Mouse (Mus musculus) myocyte (in vitro differentiated cells): ENCODE results near the gene Dbh. TPM values are rescaled to one million over a fixed set of nuclear protein-coding genes. Genes with fewer than 3 reads are reported as not detected.

ENCODE experiments used
- H3K27me3 ChIP-seq: one replicate; pipeline ENCODE4 v1.6.1; 2011; ENCODE audit not compliant: control insufficient read depth, insufficient read depth, insufficient read length
- H3K36me3 ChIP-seq: one replicate; pipeline ENCODE4 v1.6.1; 2011; ENCODE audit not compliant: control insufficient read depth, insufficient read depth
- H3K4me2 ChIP-seq: one replicate; pipeline ENCODE4 v1.6.1; 2011; ENCODE audit warnings: low read depth, control low read depth
- H3K4me3 ChIP-seq: one replicate; pipeline ENCODE4 v1.5.1; 2011; ENCODE audit warnings: mild to moderate bottlenecking, control low read depth, moderate library complexity
- H3K79me2 ChIP-seq: one replicate; pipeline ENCODE4 v1.6.1; 2011; ENCODE audit not compliant: control insufficient read depth, insufficient read depth
- H3ac ChIP-seq: one replicate; pipeline ENCODE4 v1.6.1; 2011; ENCODE audit not compliant: control insufficient read depth, insufficient read length
- CEBPB ChIP-seq: IDR thresholded peaks from 2 replicates; pipeline ENCODE4 v1.6.1; 2011; ENCODE audit warnings: mild to moderate bottlenecking, moderate library complexity; ENCODE audit not compliant: poor library complexity, insufficient read depth, severe bottlenecking
- E2F4 ChIP-seq: IDR thresholded peaks from one replicate; pipeline ENCODE4 v1.6.1; 2011; ENCODE audit warnings: mild to moderate bottlenecking, control low read depth, moderate library complexity; ENCODE audit not compliant: insufficient read depth
- MAX ChIP-seq: IDR thresholded peaks from one replicate; pipeline ENCODE4 v1.6.1; 2011; ENCODE audit warnings: low read depth, mild to moderate bottlenecking, control low read depth
- MYOD1 ChIP-seq, 3 experiments: IDR thresholded peaks; one replicate each; pipeline ENCODE4 v1.6.1; 2011; ENCODE audit warnings: control low read depth in 2 of 3, low read depth in 2 of 3, mild to moderate bottlenecking in 2 of 3, moderate library complexity in 1 of 3; ENCODE audit not compliant: insufficient read length in 2 of 3, control insufficient read depth in 1 of 3
- MYOG ChIP-seq, 3 experiments: IDR thresholded peaks; one replicate each; pipeline ENCODE4 v1.6.1; 2011; ENCODE audit warnings: control low read depth in 2 of 3, low read depth in 2 of 3, mild to moderate bottlenecking in 2 of 3; ENCODE audit not compliant: insufficient read length in 2 of 3, control insufficient read depth in 1 of 3, insufficient read depth in 1 of 3
- POLR2A ChIP-seq: IDR thresholded peaks from one replicate; pipeline ENCODE4 v1.6.1; 2011; ENCODE audit warnings: low read depth, mild to moderate bottlenecking, control low read depth, moderate library complexity; ENCODE audit not compliant: insufficient read length
- POLR2AphosphoS2 ChIP-seq: IDR thresholded peaks from one replicate; pipeline ENCODE4 v1.6.1; 2011; ENCODE audit warnings: low read depth, control low read depth; ENCODE audit not compliant: insufficient read length
- REST ChIP-seq: IDR thresholded peaks from one replicate; pipeline ENCODE4 v1.6.1; 2011; ENCODE audit warnings: mild to moderate bottlenecking, control low read depth, moderate library complexity; ENCODE audit not compliant: insufficient read depth, insufficient read length
- SRF ChIP-seq: IDR thresholded peaks from one replicate; pipeline ENCODE4 v1.6.1; 2011; ENCODE audit warnings: low read depth; ENCODE audit not compliant: control insufficient read depth, insufficient read length
- TCF12 ChIP-seq: IDR thresholded peaks from one replicate; pipeline ENCODE4 v1.6.1; 2011; ENCODE audit warnings: mild to moderate bottlenecking, control low read depth; ENCODE audit not compliant: poor library complexity, insufficient read depth, severe bottlenecking
- TCF3 ChIP-seq: IDR thresholded peaks from one replicate; pipeline ENCODE4 v1.6.1; 2011; ENCODE audit warnings: low read depth, control low read depth; ENCODE audit not compliant: insufficient read length
- USF1 ChIP-seq: IDR thresholded peaks from one replicate; pipeline ENCODE4 v1.6.1; 2011; ENCODE audit warnings: low read depth, mild to moderate bottlenecking, control low read depth, moderate library complexity
- polyA plus RNA-seq: library from polyadenylated mRNA; unstranded; fragments of >200 nt; fragmentation: generic; extraction: Trizol; gene quantifications from one replicate; pipeline ENCODE4 v1.2.1, GENCODE M21; 2012; ENCODE audit warnings: missing spikeins

Dbh gene
- polyA plus RNA-seq, 1 experiment: 8.2 TPM

DNA sequence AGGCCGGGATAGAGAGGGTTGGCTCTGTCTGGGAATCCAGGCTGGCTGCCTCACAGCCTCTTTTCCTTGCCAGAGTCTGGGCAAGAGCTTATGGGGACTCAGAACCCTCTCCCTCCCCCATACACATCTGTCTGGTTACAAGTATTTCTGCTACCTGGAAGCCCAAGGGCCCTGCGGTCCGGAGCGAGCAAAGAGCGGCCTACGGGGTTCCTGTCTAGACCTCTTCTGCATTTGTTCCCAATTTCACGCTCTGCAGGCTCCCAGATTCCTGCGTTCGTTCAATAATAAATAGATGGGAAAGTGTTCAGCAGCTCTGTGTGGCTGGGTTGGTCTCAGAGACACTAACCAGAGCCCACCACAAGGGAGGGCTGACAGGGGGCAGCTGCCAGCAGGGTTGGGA lies 42.5 kb upstream of the Dbh start:
- Histone ChIP-seq H3K4me2 (no peak overlapping the region), H3K79me2 (no peaks in the 10 kb centered on the region), H3K4me3 (no peak overlapping the region), H3K36me3 (no peaks in the 10 kb centered on the region), H3ac (no peak overlapping the region), H3K27me3 (peaks cover 51% of the 10 kb centered on the region)
- TF ChIP-seq SRF (no peak), MYOG (IDR thresholded peaks at IDR 0.05; ENCODE audit: control insufficient read depth in 1 of 3, insufficient read depth in 1 of 3, insufficient read length in 2 of 3, low read depth in 2 of 3) (no peak), E2F4 (no peak), USF1 (no peak), MAX (no peak), POLR2AphosphoS2 (no peak)

DNA sequence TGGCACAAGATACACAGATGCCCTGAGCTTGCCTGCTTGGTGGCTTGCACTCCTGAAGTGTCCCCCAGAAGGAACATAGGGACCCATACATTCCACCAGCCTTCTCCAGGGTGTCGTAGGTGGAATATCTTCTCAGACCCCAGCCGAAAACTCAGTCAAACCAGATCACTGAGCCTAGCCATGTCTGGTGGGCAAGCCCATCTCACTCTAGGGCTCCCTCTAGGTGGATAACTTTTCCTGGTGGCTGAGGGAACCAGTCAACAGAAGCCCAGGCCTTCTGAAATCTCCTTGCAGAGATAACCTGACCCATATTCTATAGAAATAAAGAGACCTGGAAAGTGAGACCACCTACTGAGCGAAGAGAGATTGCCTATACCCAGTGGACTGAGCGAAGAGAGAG lies 41.9 kb upstream of the Dbh start:
- no peak overlapping the region for H3K4me3 ChIP-seq
- H3K36me3 ChIP-seq: no peaks in the 10 kb centered on the region
- no peaks in the 10 kb centered on the region for H3K79me2 ChIP-seq
- H3K4me2 ChIP-seq: no peak overlapping the region
- H3K27me3 ChIP-seq: peaks cover 52% of the 10 kb centered on the region
- TF ChIP-seq TCF3 (no peak), POLR2A (no peak), MAX (no peak), MYOD1 (IDR thresholded peaks at IDR 0.05; ENCODE audit: control insufficient read depth in 1 of 3, insufficient read length in 2 of 3, low read depth in 2 of 3) (no peak), E2F4 (no peak), CEBPB (no peak), REST (no peak), POLR2AphosphoS2 (no peak), USF1 (no peak), SRF (no peak), TCF12 (no peak), MYOG (IDR thresholded peaks at IDR 0.05; ENCODE audit: control insufficient read depth in 1 of 3, insufficient read depth in 1 of 3, insufficient read length in 2 of 3, low read depth in 2 of 3) (no peak)
- no peak overlapping the region for H3ac ChIP-seq

DNA sequence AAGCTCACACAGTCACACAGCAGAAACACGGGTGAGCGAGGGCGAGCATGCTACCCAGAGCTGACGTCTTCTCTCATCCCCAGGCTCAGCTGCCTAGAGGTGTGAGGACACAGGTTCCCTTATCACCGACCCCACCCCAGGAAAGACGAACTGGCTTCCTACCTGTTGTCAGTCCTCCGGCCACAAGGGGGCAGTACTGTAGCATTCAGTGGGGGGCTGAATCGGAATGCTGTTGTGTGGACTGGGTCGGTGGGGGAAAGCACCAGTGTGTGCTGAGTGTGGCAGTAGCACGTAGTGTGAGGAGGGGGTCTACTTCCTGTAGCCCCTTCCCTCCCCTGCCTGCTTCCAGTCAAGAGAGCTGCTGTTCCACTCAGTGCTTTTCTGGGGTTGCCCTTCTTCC lies 39.1 kb upstream of the Dbh start:
- H3K4me2 ChIP-seq: no peak overlapping the region
- H3ac ChIP-seq: no peak overlapping the region
- no peaks in the 10 kb centered on the region for H3K79me2 ChIP-seq
- peaks cover 32% of the 10 kb centered on the region for H3K27me3 ChIP-seq
- no peak overlapping the region for H3K4me3 ChIP-seq
- no peaks in the 10 kb centered on the region for H3K36me3 ChIP-seq
- TF ChIP-seq E2F4: no peak
- TF ChIP-seq POLR2A: no peak
- TF ChIP-seq SRF: no peak
- TF ChIP-seq MAX: no peak
- no peak for TF ChIP-seq REST
- TF ChIP-seq MYOG (IDR thresholded peaks at IDR 0.05; ENCODE audit: control insufficient read depth in 1 of 3, insufficient read depth in 1 of 3, insufficient read length in 2 of 3, low read depth in 2 of 3): no peak
- no peak for TF ChIP-seq POLR2AphosphoS2
- TF ChIP-seq MYOD1 (IDR thresholded peaks at IDR 0.05; ENCODE audit: control insufficient read depth in 1 of 3, insufficient read length in 2 of 3, low read depth in 2 of 3): no peak
- TF ChIP-seq CEBPB: no peak
- no peak for TF ChIP-seq TCF12
- TF ChIP-seq USF1: no peak
- no peak for TF ChIP-seq TCF3

DNA sequence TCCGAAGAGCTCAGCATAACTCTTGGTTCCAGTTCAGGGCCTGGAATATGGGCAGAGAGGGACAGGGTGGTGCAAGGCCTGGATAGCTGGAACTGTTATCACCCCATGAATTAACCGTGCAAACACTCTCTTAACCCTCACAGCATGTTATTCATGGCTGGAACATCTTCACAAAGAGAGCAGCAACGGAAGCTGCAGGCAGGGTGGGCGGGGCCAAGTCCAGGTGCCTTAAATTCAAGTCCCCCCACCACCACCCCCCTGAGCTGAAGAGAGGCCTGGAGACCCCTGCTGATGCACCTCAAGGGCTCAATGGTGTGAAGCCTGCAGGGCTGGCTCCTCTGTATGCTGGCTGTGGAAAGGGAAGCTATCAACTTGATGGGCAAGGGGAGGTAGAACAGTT lies 38.5 kb upstream of the Dbh start:
- H3K36me3 ChIP-seq: no peaks in the 10 kb centered on the region
- peaks cover 32% of the 10 kb centered on the region for H3K27me3 ChIP-seq
- no peak overlapping the region for H3ac ChIP-seq
- H3K4me3 ChIP-seq: no peak overlapping the region
- no peaks in the 10 kb centered on the region for H3K79me2 ChIP-seq
- H3K4me2 ChIP-seq: no peak overlapping the region
- no peak for TF ChIP-seq POLR2A
- TF ChIP-seq POLR2AphosphoS2: no peak
- no peak for TF ChIP-seq MYOD1 (IDR thresholded peaks at IDR 0.05; ENCODE audit: control insufficient read depth in 1 of 3, insufficient read length in 2 of 3, low read depth in 2 of 3)

DNA sequence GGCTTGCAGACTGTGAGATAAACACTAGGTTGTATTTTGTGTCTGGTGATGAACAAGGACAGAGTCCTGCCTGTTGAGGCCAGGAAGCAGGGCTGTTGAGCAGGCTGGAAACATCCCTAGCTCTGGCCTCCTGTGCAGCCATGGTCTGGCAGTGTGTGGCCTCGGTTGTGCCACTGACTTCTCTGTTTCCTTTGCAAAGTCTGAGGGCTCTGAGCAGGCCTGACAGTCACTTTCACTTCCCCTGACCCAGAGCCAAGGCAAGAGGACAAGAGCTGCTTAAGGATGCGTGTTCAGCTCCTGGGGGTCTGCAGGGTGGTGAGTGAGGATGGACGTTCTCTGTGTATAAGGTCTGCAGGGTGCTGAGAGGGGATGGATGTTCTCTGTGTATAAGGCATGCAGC lies 36.0 kb upstream of the Dbh start:
- H3ac ChIP-seq: no peak overlapping the region
- H3K27me3 ChIP-seq: peaks cover 33% of the 10 kb centered on the region
- no peak overlapping the region for H3K4me3 ChIP-seq
- H3K36me3 ChIP-seq: no peaks in the 10 kb centered on the region
- H3K79me2 ChIP-seq: no peaks in the 10 kb centered on the region
- TF ChIP-seq TCF3 (no peak), CEBPB (no peak), USF1 (no peak), SRF (no peak), TCF12 (no peak), POLR2A (no peak)
- H3K4me2 ChIP-seq: no peak overlapping the region
